ENCODE assay signal across 7 mouse cellular contexts in the genomic region with DNA sequence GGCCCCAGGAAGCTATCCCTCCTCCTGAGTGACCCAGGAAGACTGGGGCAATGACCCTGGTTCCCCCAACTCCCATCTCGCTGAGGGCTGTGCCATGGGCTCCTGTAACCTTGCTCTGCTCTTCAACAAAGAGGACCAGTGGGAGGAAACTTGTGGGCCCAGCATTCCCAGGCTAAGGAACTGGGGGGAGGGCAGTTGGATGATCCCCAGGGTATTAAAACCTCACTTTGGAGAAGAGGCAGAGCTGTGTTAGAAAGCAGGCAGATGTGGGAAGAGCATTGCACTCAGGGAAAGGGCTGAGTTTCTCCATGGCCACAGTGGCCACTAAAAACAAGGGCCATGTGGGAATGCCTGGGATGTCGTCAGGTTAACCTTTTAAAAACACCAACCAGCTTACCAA.
DNase-seq lines count a peak whose midpoint lies in the region; ATAC-seq and TF ChIP-seq lines count a peak whose summit lies in the region.

No protein-coding gene starts in this region.

- no peak for TF ChIP-seq CTCF in forebrain, postnatal 0 days (IDR thresholded peaks at IDR 0.05; ENCODE audit: low read depth)
- TF ChIP-seq CTCF in stomach, postnatal 0 days (IDR thresholded peaks at IDR 0.05; ENCODE audit: low read depth), result no peak

- H3K36me3 ChIP-seq in neural tube, embryonic 11.5 days (ENCODE audit: control insufficient read depth, insufficient read depth, low read length), result no peaks in the 10 kb centered on the region; the same call in 1 of the 2 replicates
- H3K36me3 ChIP-seq in forebrain, postnatal 0 days (ENCODE audit: insufficient read depth), result no peaks in the 10 kb centered on the region; the same call in 1 of the 2 replicates
- peaks cover 42% of the 10 kb centered on the region; the same call in 1 of the 2 replicates for H3K36me3 ChIP-seq in limb, embryonic 15.5 days
- H3K36me3 ChIP-seq in stomach, postnatal 0 days (ENCODE audit: control insufficient read depth, insufficient read depth, low read length), result 0 out of 2 replicates have a peak, but pooled peaks cover 5% of the 10 kb centered on the region

- DNase-seq in neural tube, embryonic 11.5 days (ENCODE audit: low spot score), result peak; percentile 38
- DNase-seq in neural tube, embryonic 10.5 days (ENCODE audit: extremely low spot score, low spot score), result no peak
- no peak for DNase-seq in forebrain, postnatal 0 days
- no peak for DNase-seq in stomach, postnatal 0 days (ENCODE audit: low spot score)
- no peak for DNase-seq in adrenal gland, adult 18-20 months (ENCODE audit: low spot score in 2 of 2)

- WGBS in neural tube, embryonic 11.5 days, result 37% methylated on average over 2 of the region's 2 CpGs
- WGBS in forebrain, postnatal 0 days, result 42% methylated on average over 2 of the region's 2 CpGs
- 51% methylated on average over 2 of the region's 2 CpGs for WGBS in limb, embryonic 15.5 days
- 55% methylated on average over 2 of the region's 2 CpGs for WGBS in stomach, postnatal 0 days

- H3K9me3 ChIP-seq in neural tube, embryonic 11.5 days (ENCODE audit: control insufficient read depth, low read length), result no peaks in the 10 kb centered on the region
- no peaks in the 10 kb centered on the region for H3K9me3 ChIP-seq in forebrain, postnatal 0 days (ENCODE audit: low read length)
- no peaks in the 10 kb centered on the region for H3K9me3 ChIP-seq in limb, embryonic 15.5 days
- H3K9me3 ChIP-seq in stomach, postnatal 0 days (ENCODE audit: control insufficient read depth, low read length), result no peaks in the 10 kb centered on the region

- peak overlapping the region; percentile 62 for H3K9ac ChIP-seq in neural tube, embryonic 11.5 days (ENCODE audit: low read length)
- H3K9ac ChIP-seq in forebrain, postnatal 0 days, result 0 out of 2 replicates have a peak overlapping the region, but pooled peaks have one; percentile 37
- H3K9ac ChIP-seq in limb, embryonic 15.5 days, result no peak overlapping the region
- H3K9ac ChIP-seq in stomach, postnatal 0 days (ENCODE audit: low read length), result peak overlapping the region; percentile 35; the same call in 1 of the 2 replicates

- H3K4me1 ChIP-seq in neural tube, embryonic 11.5 days (ENCODE audit: control insufficient read depth, insufficient read depth, low read length), result peaks cover 68% of the 10 kb centered on the region
- peaks cover 39% of the 10 kb centered on the region for H3K4me1 ChIP-seq in forebrain, postnatal 0 days (ENCODE audit: insufficient read depth)
- H3K4me1 ChIP-seq in limb, embryonic 15.5 days, result peaks cover 70% of the 10 kb centered on the region
- peaks cover 28% of the 10 kb centered on the region for H3K4me1 ChIP-seq in stomach, postnatal 0 days (replicated peaks; ENCODE audit: control insufficient read depth, insufficient read depth)

- no peak for TF ChIP-seq EP300 in stomach, postnatal 0 days (optimal IDR thresholded peaks at IDR 0.05)

- 0 out of 2 replicates have a peak overlapping the region, but pooled peaks have one; percentile 14 for H3K4me2 ChIP-seq in neural tube, embryonic 11.5 days (ENCODE audit: low read depth)
- no peak overlapping the region for H3K4me2 ChIP-seq in forebrain, postnatal 0 days (ENCODE audit: low read depth)
- no peak overlapping the region for H3K4me2 ChIP-seq in limb, embryonic 15.5 days
- H3K4me2 ChIP-seq in stomach, postnatal 0 days (replicated peaks; ENCODE audit: low read depth), result no peak overlapping the region

- H3K27ac ChIP-seq in neural tube, embryonic 11.5 days (ENCODE audit: low read depth, low read length), result peak overlapping the region; percentile 98
- H3K27ac ChIP-seq in forebrain, postnatal 0 days (ENCODE audit: low read depth, low read length), result peak overlapping the region; percentile 97
- peak overlapping the region; percentile 79 for H3K27ac ChIP-seq in limb, embryonic 15.5 days
- peak overlapping the region; percentile 79 for H3K27ac ChIP-seq in stomach, postnatal 0 days (replicated peaks)

- no peak for ATAC-seq in neural tube, embryonic 11.5 days (ENCODE audit: insufficient read depth, low FRiP score, low TSS enrichment)
- no peak for ATAC-seq in forebrain, postnatal 0 days
- no peak for ATAC-seq in limb, embryonic 15.5 days (ENCODE audit: insufficient number of reproducible peaks, low FRiP score, low TSS enrichment, low read depth)
- ATAC-seq in stomach, postnatal 0 days (ENCODE audit: low FRiP score, low TSS enrichment), result no peak
- no peak for ATAC-seq in inflammation-experienced regulatory T-cells, adult 6 months

- no peak overlapping the region for H3K4me3 ChIP-seq in neural tube, embryonic 11.5 days (ENCODE audit: low read depth, low read length)
- H3K4me3 ChIP-seq in forebrain, postnatal 0 days (ENCODE audit: low read depth, low read length), result no peak overlapping the region
- H3K4me3 ChIP-seq in limb, embryonic 15.5 days, result no peak overlapping the region
- H3K4me3 ChIP-seq in stomach, postnatal 0 days (ENCODE audit: low read depth, low read length), result no peak overlapping the region

- no peaks in the 10 kb centered on the region for H3K27me3 ChIP-seq in neural tube, embryonic 11.5 days (ENCODE audit: control insufficient read depth, insufficient read depth, low read length)
- no peaks in the 10 kb centered on the region for H3K27me3 ChIP-seq in forebrain, postnatal 0 days (ENCODE audit: insufficient read depth, low read length)
- no peaks in the 10 kb centered on the region for H3K27me3 ChIP-seq in limb, embryonic 15.5 days
- H3K27me3 ChIP-seq in stomach, postnatal 0 days (ENCODE audit: control insufficient read depth, insufficient read depth, low read length), result no peaks in the 10 kb centered on the region
